25 mouse cellular contexts compared by ENCODE assay signal in the genomic region with DNA sequence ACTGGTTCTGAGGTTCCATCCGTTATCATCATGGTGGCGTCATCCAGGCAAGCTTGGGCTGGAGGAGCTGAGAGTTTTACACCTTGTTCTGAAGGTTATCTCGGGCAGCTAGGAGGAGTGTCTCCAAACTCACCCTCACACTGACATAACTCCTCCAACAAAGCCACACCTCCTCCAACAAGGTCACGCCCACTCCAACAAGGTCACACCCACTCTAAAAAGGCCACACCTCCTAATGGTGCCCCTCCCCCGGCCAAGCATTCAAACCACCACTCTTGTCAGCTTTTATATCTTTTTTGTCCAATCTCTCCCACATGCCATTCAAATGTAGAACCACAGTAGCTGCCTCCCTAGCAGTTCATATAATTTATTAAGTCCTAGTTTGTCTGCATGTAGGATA. TPM values are rescaled to one million over a fixed set of nuclear protein-coding genes. Genes with fewer than 3 reads are reported as not detected.
A peak's percentile ranks its signal among the peaks of the same experiment; 100 is the strongest.
DNase-seq lines count a peak whose midpoint lies in the region; ATAC-seq and TF ChIP-seq lines count a peak whose summit lies in the region.
"Had no signal": no experiment of that assay in that cellular context is flagged by ENCODE, and none has a peak within 500 bp of the region (broad histone marks: within the 10 kb centered on the region; RNA-seq: fewer than 3 reads in every experiment).

No protein-coding gene starts in this region.

- H3K4me1 ChIP-seq in ES-E14 (ENCODE audit: control insufficient read depth in 2 of 2, insufficient read depth in 2 of 2, low read length in 2 of 2, poor library complexity in 1 of 2), result peaks cover 23 to 35% of the 10 kb centered on the region in 2 experiments
- peaks cover 35% of the 10 kb centered on the region for H3K4me1 ChIP-seq in liver, postnatal 0 days (ENCODE audit: insufficient read depth)
- peaks cover 18% of the 10 kb centered on the region for H3K4me1 ChIP-seq in heart, embryonic 11.5 days (ENCODE audit: control insufficient read depth, insufficient read depth, low read length)

- intact Hi-C loops in left cerebral cortex, postnatal 10 days (cut with DNase I), result no loop called here
- intact Hi-C loops in heart, postnatal 10 days (cut with DNase I), result no loop called here
- intact Hi-C loops in gastrocnemius, postnatal 14 days (cut with DNase I; ENCODE audit: low total_unique reads), result no loop called here

- H3K36me3 ChIP-seq in ES-E14 (ENCODE audit: control insufficient read depth, insufficient read depth, low read length, poor library complexity, severe bottlenecking), result no peaks in the 10 kb centered on the region
- no peaks in the 10 kb centered on the region for H3K36me3 ChIP-seq in liver, postnatal 0 days (replicated peaks; ENCODE audit: insufficient read depth, low read length)
- no peaks in the 10 kb centered on the region for H3K36me3 ChIP-seq in heart, embryonic 11.5 days (ENCODE audit: control insufficient read depth, insufficient read depth, low read length)
- H3K36me3 ChIP-seq: embryonic facial prominence, embryonic 12.5 days; heart, embryonic 12.5 days; hindbrain, embryonic 13.5 days; limb, embryonic 13.5 days; midbrain, embryonic 13.5 days; neural tube, embryonic 12.5 days had no signal

- H3K27me3 ChIP-seq in liver, postnatal 0 days (ENCODE audit: insufficient read depth, low read length), result no peaks in the 10 kb centered on the region
- H3K27me3 ChIP-seq in heart, embryonic 11.5 days (ENCODE audit: control insufficient read depth, insufficient read depth, low read length), result no peaks in the 10 kb centered on the region
- H3K27me3 ChIP-seq: embryonic facial prominence, embryonic 12.5 days; forebrain, embryonic 13.5 days; heart, embryonic 12.5 days; hindbrain, embryonic 13.5 days; limb, embryonic 13.5 days; neural tube, embryonic 12.5 days; Patski had no signal

- no peak overlapping the region for H3K4me2 ChIP-seq in liver, postnatal 0 days (ENCODE audit: low read depth, low read length)
- no peak overlapping the region for H3K4me2 ChIP-seq in heart, embryonic 11.5 days
- H3K4me2 ChIP-seq: embryonic facial prominence, embryonic 12.5 days; forebrain, embryonic 13.5 days; heart, embryonic 12.5 days; hindbrain, embryonic 13.5 days; limb, embryonic 13.5 days; midbrain, embryonic 13.5 days; neural tube, embryonic 12.5 days had no signal

- 70% methylated on average over 5 of the region's 5 CpGs for WGBS in liver, postnatal 0 days (ENCODE audit: insufficient replicate concordance)
- 79% methylated on average over 5 of the region's 5 CpGs for WGBS in heart, embryonic 11.5 days (ENCODE audit: insufficient replicate concordance)

- 0 out of 2 replicates have a peak, but pooled peaks have one; percentile 31 for ATAC-seq in erythroid progenitor cell, adult 5-6 weeks (replicated peaks; ENCODE audit: low FRiP score, poor library complexity, severe bottlenecking)
- no peak for ATAC-seq in liver, postnatal 0 days
- no peak for ATAC-seq in heart, embryonic 11.5 days (replicated peaks; ENCODE audit: insufficient number of reproducible peaks, low FRiP score, low TSS enrichment)
- ATAC-seq: forebrain, embryonic 13.5 days; inflammation-experienced regulatory T-cells, adult 6 months; lung, postnatal 0 days; midbrain, embryonic 13.5 days; Patski had no signal

- TF ChIP-seq CTCF in liver, postnatal 0 days (IDR thresholded peaks at IDR 0.05; ENCODE audit: low read depth), result no peak

- DNase-seq in B cell, adult 2 months, result peak; percentile 40 to 42
- peak; percentile 77 for DNase-seq in ES-E14 (ENCODE audit: low read depth, low spot score)
- DNase-seq in liver, postnatal 0 days, result peak; percentile 40
- DNase-seq in left cerebral cortex, postnatal 10 days (ENCODE audit: extremely low spot score in 1 of 2, low spot score in 2 of 2), result no peak
- no peak for DNase-seq in heart, postnatal 10 days
- no peak for DNase-seq in gastrocnemius, postnatal 14 days
- DNase-seq: adrenal gland, postnatal 10 days; cerebellum, adult 2 months; cerebellum, postnatal 25 days; heart, postnatal 36 days; kidney, adult 8-10 months; kidney, postnatal 10 days; thymus, postnatal 25 days had no signal

- no peaks in the 10 kb centered on the region for H3K9me3 ChIP-seq in ES-E14 (ENCODE audit: control insufficient read depth, insufficient read depth, low read depth, low read length)
- no peaks in the 10 kb centered on the region for H3K9me3 ChIP-seq in liver, postnatal 0 days (ENCODE audit: low read length)
- H3K9me3 ChIP-seq in heart, embryonic 11.5 days (replicated peaks; ENCODE audit: control insufficient read depth, low read length), result no peaks in the 10 kb centered on the region
- H3K9me3 ChIP-seq: embryonic facial prominence, embryonic 12.5 days; forebrain, embryonic 13.5 days; heart, embryonic 12.5 days; hindbrain, embryonic 13.5 days; limb, embryonic 13.5 days; midbrain, embryonic 13.5 days; neural tube, embryonic 12.5 days had no signal

- H3K27ac ChIP-seq in ES-E14 (ENCODE audit: insufficient read depth, low read depth, low read length, poor library complexity, severe bottlenecking), result no peak overlapping the region; the same call in 1 of the 2 replicates
- H3K27ac ChIP-seq in liver, postnatal 0 days (ENCODE audit: low read depth), result no peak overlapping the region
- H3K27ac ChIP-seq in heart, embryonic 11.5 days (ENCODE audit: low read depth, low read length), result no peak overlapping the region
- H3K27ac ChIP-seq: embryonic facial prominence, embryonic 12.5 days; forebrain, embryonic 13.5 days; hindbrain, embryonic 13.5 days; limb, embryonic 13.5 days; midbrain, embryonic 13.5 days; neural tube, embryonic 12.5 days had no signal

- H3K4me3 ChIP-seq in ES-E14 (ENCODE audit: insufficient read depth in 1 of 2, low read depth in 1 of 2, low read length in 2 of 2, poor library complexity in 1 of 2, severe bottlenecking in 1 of 2), result no peak overlapping the region
- no peak overlapping the region for H3K4me3 ChIP-seq in liver, postnatal 0 days (ENCODE audit: low read depth, low read length)
- no peak overlapping the region for H3K4me3 ChIP-seq in heart, embryonic 11.5 days (ENCODE audit: low read depth, low read length)
- H3K4me3 ChIP-seq: embryonic facial prominence, embryonic 12.5 days; forebrain, embryonic 13.5 days; heart, embryonic 12.5 days; hindbrain, embryonic 13.5 days; limb, embryonic 13.5 days; midbrain, embryonic 13.5 days; neural tube, embryonic 12.5 days had no signal

- in situ Hi-C loops in ES-E14 (cut with MboI; ENCODE audit: low sequenced_read_pairs in 2 of 2, unreplicated experiment in 2 of 2), result no loop called here

- H3K9ac ChIP-seq in ES-E14 (ENCODE audit: insufficient read depth, low read depth, low read length, poor library complexity, severe bottlenecking), result no peak overlapping the region
- no peak overlapping the region for H3K9ac ChIP-seq in liver, postnatal 0 days (replicated peaks)
- H3K9ac ChIP-seq in heart, embryonic 11.5 days (ENCODE audit: low read depth, low read length), result no peak overlapping the region
- H3K9ac ChIP-seq: embryonic facial prominence, embryonic 12.5 days; forebrain, embryonic 13.5 days; heart, embryonic 12.5 days; hindbrain, embryonic 13.5 days; limb, embryonic 13.5 days; midbrain, embryonic 13.5 days; neural tube, embryonic 12.5 days had no signal

- no peak for TF ChIP-seq EP300 in liver, postnatal 0 days (IDR thresholded peaks at IDR 0.05; ENCODE audit: low read depth)

TF ChIP-seq in ES-E14, 5 proteins besides CTCF, POLR2A, EP300 and RAD21:
- TF ChIP-seq ZNF384 (IDR thresholded peaks at IDR 0.05; ENCODE audit: low read depth, low read length), result no peak
- 0 out of 2 replicates have a peak, but pooled peaks have one; percentile 11 for TF ChIP-seq CHD2 (IDR thresholded peaks at IDR 0.05; ENCODE audit: low read depth, low read length)
- no peak for TF ChIP-seq HCFC1 (IDR thresholded peaks at IDR 0.05; ENCODE audit: borderline replicate concordance, insufficient read depth, low read length)

RNA-seq across cellular contexts. Expression of gene Chd9, which starts 53.0 kb away (rescaled TPM):
- 32.4 and 41.6 TPM in 2 replicates for total RNA-seq in ES-E14 (2012; rRNA removed)
- total RNA-seq in erythroid progenitor cell, adult 5-6 weeks (2015; ENCODE audit: low replicate concordance), result 27.2 and 35.3 TPM in 2 replicates
- total RNA-seq in erythroid progenitor cell, adult 5-6 weeks (2017; ENCODE audit: low replicate concordance), result 23.0 and 23.6 TPM in 2 replicates
- 27.2 and 32.2 TPM in 2 replicates for polyA plus RNA-seq in liver, postnatal 0 days (2015; fragmentation: Nextera tagmentation; extraction: Ambion mirVana)
- 44.7 and 46.7 TPM in 2 replicates for polyA plus RNA-seq in heart, embryonic 11.5 days (2014; fragmentation: Nextera tagmentation; extraction: Ambion mirVana)
- 100 to 1,000 TPM in 1 of 2 experiments, 10 to 100 TPM in 1; 97.6 to 104 TPM for total RNA-seq in left cerebral cortex, postnatal 10 days (2021)
- total RNA-seq in heart, postnatal 10 days (2021), result 10 to 100 TPM; 47.9 to 51.0 TPM
- total RNA-seq in gastrocnemius, postnatal 14 days (2021), result 10 to 100 TPM; 41.1 to 76.7 TPM

Comparison
In these comparisons a context has a peak if more than half of its experiments do, and no peak if none do; other contexts are left out.
1. DNase-seq: peak in B cell, adult 2 months (2 of 2), ES-E14 (single experiment) and liver, postnatal 0 days (single experiment); none in left cerebral cortex, postnatal 10 days (0 of 2), heart, postnatal 10 days (0 of 2) and gastrocnemius, postnatal 14 days (single experiment).